Mouse (Mus musculus): ENCODE measurements around the gene Bcam. TPM values are rescaled to one million over a fixed set of nuclear protein-coding genes. Genes with fewer than 3 reads are reported as not detected.
A peak's percentile ranks its signal among the peaks of the same experiment; 100 is the strongest.
"Not testable (repeated sequence)": the region's sequence is repeated elsewhere in the genome, so short reads cannot be mapped to it uniquely, and the experiment has no call there.

The Bcam gene
- polyA plus RNA-seq, 1 experiment from 2014 or later: 8.8 TPM

GRCm38 (mm10) chr7:19792701-19793630 lies 22.1 kb upstream of the Bcam start:
- H3K36me3 ChIP-seq (replicated peaks; ENCODE audit: insufficient read depth, low read length): no peaks in the 10 kb centered on the region
- no peaks in the 10 kb centered on the region for H3K9me3 ChIP-seq (ENCODE audit: low read length)
- WGBS (ENCODE audit: insufficient replicate concordance): 70% methylated on average over 19 of the region's 19 CpGs
- DNase-seq (no peak), ATAC-seq (peak; percentile 77)
- H3K4me1 ChIP-seq (ENCODE audit: insufficient read depth): peaks cover 10% of the 10 kb centered on the region; the same call in 1 of the 2 replicates
- no peak overlapping the region for H3K9ac ChIP-seq (replicated peaks)
- no peak overlapping the region for H3K4me3 ChIP-seq (ENCODE audit: low read depth, low read length)
- TF ChIP-seq EP300 (IDR thresholded peaks at IDR 0.05; ENCODE audit: low read depth) (0 out of 2 replicates have a peak, but pooled peaks have one; percentile 32), CTCF (IDR thresholded peaks at IDR 0.05; ENCODE audit: low read depth) (no peak)
- no peaks in the 10 kb centered on the region for H3K27me3 ChIP-seq (ENCODE audit: insufficient read depth, low read length)
- H3K4me2 ChIP-seq (ENCODE audit: low read depth, low read length): no peak overlapping the region
- H3K27ac ChIP-seq (ENCODE audit: low read depth): peak overlapping the region; percentile 90

DNA sequence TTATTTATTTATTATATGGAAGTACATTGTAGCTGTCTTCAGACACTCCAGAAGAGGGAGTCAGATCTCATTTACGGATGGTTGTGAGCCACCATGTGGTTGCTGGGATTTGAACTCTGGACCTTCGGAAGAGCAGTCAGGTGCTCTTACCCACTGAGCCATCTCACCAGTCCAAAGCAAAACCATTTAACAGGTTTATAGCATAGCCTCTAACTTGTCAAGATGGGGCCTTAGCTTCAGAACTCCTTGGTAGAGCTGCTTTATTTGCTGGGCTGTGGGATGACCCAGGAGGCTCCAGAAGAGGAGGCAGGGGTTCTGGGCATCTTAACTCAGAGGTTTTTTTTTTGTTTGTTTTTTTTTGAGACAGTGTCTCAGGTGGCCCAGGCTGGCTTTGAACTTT lies 20.7 kb upstream of the Bcam start:
- H3K4me2 ChIP-seq (ENCODE audit: low read depth, low read length): not testable (repeated sequence)
- WGBS (ENCODE audit: insufficient replicate concordance): 77% methylated on average over 2 of the region's 2 CpGs

DNA sequence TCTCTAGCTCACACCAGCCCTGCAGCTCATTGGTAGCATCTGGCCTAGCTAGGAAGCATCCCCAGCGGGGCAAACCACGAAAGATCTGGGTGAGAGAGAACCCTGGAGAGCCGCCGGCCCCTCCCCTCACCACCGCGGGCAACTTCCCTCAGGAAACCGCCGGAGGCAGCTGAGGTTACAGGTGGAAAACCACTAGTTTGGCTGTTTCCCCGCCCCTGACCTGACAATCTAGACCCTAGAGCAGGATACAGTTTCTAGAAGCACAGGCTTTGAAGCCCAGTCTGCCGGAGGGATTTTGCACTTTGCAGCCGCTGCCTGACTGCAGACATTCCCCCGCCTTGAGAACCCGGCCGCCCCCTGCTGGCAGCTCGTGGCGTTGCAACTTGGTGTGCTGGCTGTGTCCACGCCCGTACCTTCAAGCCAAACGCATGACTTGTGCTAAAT lies 19.1 kb upstream of the Bcam start:
- H3K36me3 ChIP-seq (replicated peaks; ENCODE audit: insufficient read depth, low read length): no peaks in the 10 kb centered on the region
- WGBS (ENCODE audit: insufficient replicate concordance): 1% methylated on average over 19 of the region's 19 CpGs
- H3K9ac ChIP-seq (replicated peaks): no peak overlapping the region
- no peak overlapping the region for H3K4me3 ChIP-seq (ENCODE audit: low read depth, low read length)
- peaks cover 12% of the 10 kb centered on the region; the same call in 1 of the 2 replicates for H3K4me1 ChIP-seq (ENCODE audit: insufficient read depth)
- H3K27me3 ChIP-seq (ENCODE audit: insufficient read depth, low read length): no peaks in the 10 kb centered on the region
- no peak overlapping the region for H3K27ac ChIP-seq (ENCODE audit: low read depth)
- TF ChIP-seq CTCF (IDR thresholded peaks at IDR 0.05; ENCODE audit: low read depth): peak; percentile 98
- TF ChIP-seq EP300 (IDR thresholded peaks at IDR 0.05; ENCODE audit: low read depth): no peak
- H3K4me2 ChIP-seq (ENCODE audit: low read depth, low read length): peak overlapping the region; percentile 61
- no peaks in the 10 kb centered on the region for H3K9me3 ChIP-seq (ENCODE audit: low read length)
- DNase-seq: peak; percentile 93
- ATAC-seq: peak; percentile 30

More for the DNA sequence above, 20.7 kb upstream of the Bcam start:
- ATAC-seq; DNase-seq; H3K27me3 ChIP-seq (ENCODE audit: insufficient read depth, low read length); H3K4me3 ChIP-seq (ENCODE audit: low read depth, low read length); H3K9me3 ChIP-seq (ENCODE audit: low read length); H3K36me3 ChIP-seq (replicated peaks; ENCODE audit: insufficient read depth, low read length); H3K9ac ChIP-seq (replicated peaks); H3K27ac ChIP-seq (ENCODE audit: low read depth): not testable (repeated sequence)
- peaks cover 10% of the 10 kb centered on the region; the same call in 1 of the 2 replicates for H3K4me1 ChIP-seq (ENCODE audit: insufficient read depth)

GRCm38 (mm10) chr7:19785874-19786458 lies 15.2 kb upstream of the Bcam start:
- Histone ChIP-seq H3K27me3 (ENCODE audit: insufficient read depth, low read length) (no peaks in the 10 kb centered on the region), H3K4me2 (ENCODE audit: low read depth, low read length) (no peak overlapping the region), H3K27ac (ENCODE audit: low read depth) (peak overlapping the region; percentile 70), H3K9me3 (ENCODE audit: low read length) (no peaks in the 10 kb centered on the region), H3K4me1 (ENCODE audit: insufficient read depth) (peaks cover 9% of the 10 kb centered on the region), H3K9ac (replicated peaks) (no peak overlapping the region), H3K36me3 (replicated peaks; ENCODE audit: insufficient read depth, low read length) (no peaks in the 10 kb centered on the region), H3K4me3 (ENCODE audit: low read depth, low read length) (no peak overlapping the region)
- ATAC-seq (no peak), DNase-seq (no peak)
- no peak for TF ChIP-seq EP300 (IDR thresholded peaks at IDR 0.05; ENCODE audit: low read depth)
- no peak for TF ChIP-seq CTCF (IDR thresholded peaks at IDR 0.05; ENCODE audit: low read depth)
- 35% methylated on average over 12 of the region's 12 CpGs for WGBS (ENCODE audit: insufficient replicate concordance)

DNA sequence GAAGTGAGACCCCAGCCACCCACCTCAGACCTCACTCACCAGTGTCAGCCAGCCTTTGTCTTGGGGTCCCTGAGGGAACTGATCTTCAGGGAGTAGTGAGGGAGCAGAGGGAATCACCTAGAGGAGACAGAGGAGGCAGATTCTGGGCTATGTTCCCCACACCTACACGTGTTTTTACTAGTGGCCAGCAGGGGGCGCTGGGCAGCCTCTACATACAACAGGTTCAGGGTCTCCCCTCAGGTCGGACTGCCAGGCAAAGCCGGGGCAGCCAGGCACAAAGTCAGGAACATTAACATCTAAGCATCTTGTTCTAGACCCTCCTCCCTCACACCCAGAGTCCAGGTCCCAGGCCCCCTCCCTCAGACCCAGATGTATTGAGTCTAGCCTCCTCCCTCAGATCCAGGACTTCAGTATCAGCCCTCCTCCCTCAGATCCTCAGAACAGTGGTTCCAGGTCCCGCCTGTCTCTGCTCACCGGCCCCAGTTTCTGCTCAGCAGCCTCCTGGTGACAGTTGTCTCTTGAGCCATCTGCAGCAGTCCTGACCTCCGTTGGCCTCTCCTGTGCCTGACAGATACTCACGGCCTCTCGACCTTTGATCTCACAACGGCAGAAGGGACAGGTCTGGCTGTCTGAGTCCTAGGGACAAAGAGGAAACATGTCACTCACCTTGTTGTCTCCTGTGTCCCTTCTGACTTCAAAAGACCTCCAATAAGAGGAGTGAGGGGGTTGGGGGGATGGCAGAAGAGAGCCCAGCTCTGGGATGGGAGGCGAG lies 14.1 kb upstream of the Bcam start:
- 28% methylated on average over 11 of the region's 11 CpGs for WGBS (ENCODE audit: insufficient replicate concordance)
- ATAC-seq (peak; percentile 77), DNase-seq (peak; percentile 51)
- Histone ChIP-seq H3K27me3 (ENCODE audit: insufficient read depth, low read length) (no peaks in the 10 kb centered on the region), H3K9me3 (ENCODE audit: low read length) (peaks cover 2% of the 10 kb centered on the region; the same call in 1 of the 2 replicates), H3K4me3 (ENCODE audit: low read depth, low read length) (no peak overlapping the region), H3K36me3 (replicated peaks; ENCODE audit: insufficient read depth, low read length) (no peaks in the 10 kb centered on the region), H3K27ac (ENCODE audit: low read depth) (peak overlapping the region; percentile 70), H3K4me2 (ENCODE audit: low read depth, low read length) (no peak overlapping the region), H3K4me1 (ENCODE audit: insufficient read depth) (peaks cover 8% of the 10 kb centered on the region), H3K9ac (replicated peaks) (no peak overlapping the region; the same call in 1 of the 2 replicates)
- TF ChIP-seq CTCF (IDR thresholded peaks at IDR 0.05; ENCODE audit: low read depth): peak; percentile 67
- TF ChIP-seq EP300 (IDR thresholded peaks at IDR 0.05; ENCODE audit: low read depth): no peak
